Mouse (Mus musculus) hindlimb bud, embryonic 11.5 days (tissue): Measurements from ENCODE around the gene Unc93a.
"Not testable (repeated sequence)": the region's sequence is repeated elsewhere in the genome, so short reads cannot be mapped to it uniquely, and the experiment has no call there.

Experiments
- DNase-seq: peaks from one replicate; pipeline ENCODE4 v3.0.0-alpha.2; 2012; ENCODE audit warnings: low read depth, low spot score; ENCODE audit errors: extremely low spot score

The Unc93a gene

DNA sequence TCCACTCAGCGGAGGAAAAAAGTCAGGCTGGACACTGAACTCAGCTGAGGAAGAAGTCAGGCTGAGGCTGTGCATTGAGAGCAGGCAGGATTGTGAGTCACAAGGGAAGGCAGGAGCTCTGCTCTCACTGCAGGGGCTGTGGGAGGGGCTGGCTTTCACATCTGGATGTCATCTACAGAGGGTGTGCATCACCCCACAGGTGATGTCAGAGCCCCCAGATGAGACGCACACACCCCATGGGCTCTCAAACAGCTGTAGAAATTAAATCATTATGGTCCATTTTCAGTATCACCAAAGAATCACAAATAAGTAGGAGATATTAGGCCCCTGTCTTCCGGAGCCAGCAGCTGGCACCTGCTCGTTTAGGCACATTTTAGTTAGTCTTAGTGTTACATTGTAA, at the start of gene Unc93a:
Gene Unc93a (minus strand): TSS at position 101 of the 400 bp plus-strand sequence.
- DNase-seq = not testable (repeated sequence)

DNA sequence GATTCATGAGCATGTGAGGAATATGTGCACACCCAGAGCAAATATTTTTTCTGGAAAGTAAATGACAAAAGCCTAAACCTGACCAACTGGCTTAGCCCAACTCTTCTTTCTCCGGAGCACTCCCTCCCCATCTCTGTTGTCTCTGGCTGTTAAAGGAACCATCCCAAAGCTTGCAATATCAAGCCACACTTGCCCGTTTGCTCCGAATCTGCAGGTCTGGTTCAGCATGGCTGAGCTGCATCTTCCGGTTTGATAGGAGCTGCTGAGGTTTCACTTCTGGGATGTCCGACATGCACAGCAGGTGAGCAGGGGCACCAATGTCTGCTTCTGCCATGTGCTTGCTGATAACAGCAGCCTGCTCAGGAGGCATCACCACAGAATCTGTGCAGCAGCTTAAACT, 48.9 kb upstream of the Unc93a start:
- DNase-seq = not testable (repeated sequence)

- DNase-seq = not testable (repeated sequence)
Measured at GRCm38 (mm10) chr17:13179021-13179420, 47.4 kb upstream of the Unc93a start.

DNA sequence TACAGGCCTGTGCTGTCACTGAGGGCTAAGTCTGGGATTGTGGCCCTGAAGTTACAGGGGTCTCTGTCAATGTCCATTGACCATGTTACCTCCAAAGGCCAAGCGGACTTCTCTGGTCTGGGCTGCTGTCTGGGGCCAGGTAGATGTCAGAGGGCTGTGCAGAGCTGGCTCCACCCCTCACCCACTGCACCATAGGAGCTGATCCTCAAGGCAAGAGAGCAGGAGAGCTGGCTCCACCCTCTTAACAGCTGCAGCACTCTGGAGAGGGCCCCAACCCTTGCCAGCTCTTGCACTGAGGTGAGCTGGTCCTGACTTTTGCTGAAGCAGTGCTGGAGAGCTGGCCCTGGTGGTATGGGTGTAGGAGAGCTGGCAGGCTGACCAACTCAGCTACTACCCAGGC, 46.2 kb upstream of the Unc93a start:
- not testable (repeated sequence) for DNase-seq

GRCm38 (mm10) chr17:13175609-13176008, 44.0 kb upstream of the Unc93a start:
- not testable (repeated sequence) for DNase-seq

DNA sequence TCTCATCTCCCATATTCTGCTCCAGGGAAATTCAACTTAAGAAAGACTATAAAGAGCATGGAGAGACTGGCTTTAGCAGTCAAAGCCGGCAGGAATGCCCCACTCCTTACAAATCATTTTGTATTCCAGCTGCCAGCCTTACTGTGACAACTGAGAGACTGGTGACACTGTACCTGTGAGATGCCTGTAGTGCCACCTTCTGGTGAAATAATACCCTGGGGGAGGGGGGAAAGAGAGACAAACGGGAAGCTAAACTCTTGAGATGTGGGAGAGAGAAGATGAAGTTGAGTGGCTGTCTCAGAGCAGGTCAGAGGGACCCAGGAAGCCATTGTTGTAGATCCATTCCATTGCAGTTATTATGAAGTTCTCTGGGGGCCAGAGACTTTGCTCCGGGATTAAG, 42.4 kb upstream of the Unc93a start:
- not testable (repeated sequence) for DNase-seq

GRCm38 (mm10) chr17:13173578-13173977, 42.0 kb upstream of the Unc93a start:
- DNase-seq = not testable (repeated sequence)

DNA sequence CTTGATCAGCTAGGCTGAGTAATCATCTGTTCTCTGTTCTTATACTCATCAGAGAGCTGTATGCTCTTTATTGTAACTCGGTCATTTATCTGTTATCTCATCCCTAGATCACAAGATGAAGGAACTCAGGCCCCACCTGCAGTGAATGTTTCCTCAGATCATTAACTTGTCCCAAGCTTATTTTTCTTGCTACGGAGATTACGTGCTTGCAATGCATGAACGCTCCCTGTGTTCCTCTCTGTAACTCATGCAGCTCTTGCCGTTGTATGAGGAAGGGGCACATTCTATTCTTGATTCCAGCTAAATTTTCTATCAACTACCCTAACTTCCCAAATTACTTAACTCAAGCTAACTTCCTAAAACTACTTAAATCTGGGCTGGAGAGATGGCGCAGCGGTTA, 14.5 kb upstream of the Unc93a start:
- DNase-seq = not testable (repeated sequence)

- not testable (repeated sequence) for DNase-seq
Measured at GRCm38 (mm10) chr17:13144580-13145215, 13.1 kb upstream of the Unc93a start.

DNA sequence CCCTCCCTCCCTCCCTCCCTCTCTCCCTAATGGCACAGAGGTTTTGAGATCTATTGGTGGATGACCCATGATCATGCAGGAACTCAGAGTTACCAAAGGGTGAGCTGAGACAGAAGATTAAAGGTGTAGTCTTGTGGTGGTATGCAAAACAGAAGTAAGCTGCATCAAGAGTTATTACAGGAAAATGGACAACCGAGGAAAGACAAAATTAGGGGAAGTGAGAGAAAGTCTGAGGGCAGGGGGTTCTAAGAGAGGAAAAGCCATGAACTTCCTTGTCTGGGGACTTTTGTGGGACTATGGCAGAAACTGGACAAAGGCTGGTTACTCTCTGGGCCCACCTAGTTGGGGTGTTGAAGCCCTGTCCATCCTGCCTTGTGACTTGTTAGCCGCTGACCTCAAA, 11.1 kb upstream of the Unc93a start:
- not testable (repeated sequence) for DNase-seq

DNA sequence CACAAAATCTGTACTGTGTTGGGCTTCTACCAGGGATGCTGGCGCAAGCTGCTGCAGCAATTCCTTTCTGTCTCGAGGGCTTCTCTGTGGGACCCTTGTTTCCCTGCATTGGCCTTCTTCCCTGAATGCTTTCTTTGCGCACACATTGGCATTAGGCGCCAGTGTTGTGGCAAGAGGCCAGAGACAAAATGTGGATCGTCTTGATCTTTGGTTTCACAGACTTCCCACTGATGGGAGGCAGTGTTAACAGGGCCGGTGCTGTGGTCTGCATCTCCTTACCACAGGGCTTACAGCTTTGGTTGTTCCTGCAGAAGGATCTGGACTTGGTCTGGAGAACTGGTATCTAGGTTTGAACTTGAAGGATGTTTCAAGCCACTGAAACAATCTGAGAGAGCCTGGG, 3.7 kb upstream of the Unc93a start:
- DNase-seq = not testable (repeated sequence)

GRCm38 (mm10) chr17:13132352-13132751, 742 bp upstream of the Unc93a start:
- not testable (repeated sequence) for DNase-seq

GRCm38 (mm10) chr17:13129737-13130465, 1.7 kb downstream of the Unc93a start:
- not testable (repeated sequence) for DNase-seq

DNA sequence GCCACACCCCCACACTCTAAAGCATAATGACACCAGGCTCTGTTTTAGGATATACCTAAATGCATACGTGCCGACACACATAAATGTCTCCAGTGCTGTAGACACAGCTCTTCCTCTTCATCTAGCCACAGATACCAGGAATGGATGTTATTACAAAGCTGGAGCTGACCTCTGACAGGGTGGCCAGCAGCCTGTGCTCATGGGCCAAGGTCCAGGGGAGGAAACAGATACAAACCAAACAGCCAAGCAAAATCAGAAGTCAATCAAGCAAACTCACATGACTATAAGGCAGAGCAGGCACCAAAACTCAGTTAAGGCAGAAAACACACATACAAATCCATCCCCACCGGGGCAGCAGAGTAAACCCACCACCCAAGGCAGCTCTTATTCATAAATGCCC, 2.3 kb downstream of the Unc93a start:
- not testable (repeated sequence) for DNase-seq

DNA sequence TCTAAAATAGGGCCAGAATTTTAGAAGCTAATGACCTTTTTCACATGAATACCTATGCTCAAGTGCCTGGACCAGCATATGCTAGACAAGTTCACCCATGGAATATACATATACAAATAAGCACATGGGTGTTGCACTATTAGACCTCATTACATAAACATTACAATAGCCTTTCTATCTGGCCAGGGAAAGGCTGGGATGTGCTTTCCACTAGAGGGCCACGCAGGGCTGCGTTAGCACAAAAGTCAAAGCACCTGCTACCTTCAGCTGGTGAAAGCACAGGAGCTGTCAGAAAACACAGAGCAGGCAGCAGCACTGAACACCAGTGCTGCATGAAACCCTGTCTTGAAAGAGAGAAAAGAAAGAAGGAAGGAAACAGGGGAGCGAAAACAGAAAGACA, 7.4 kb downstream of the Unc93a start:
- not testable (repeated sequence) for DNase-seq

DNA sequence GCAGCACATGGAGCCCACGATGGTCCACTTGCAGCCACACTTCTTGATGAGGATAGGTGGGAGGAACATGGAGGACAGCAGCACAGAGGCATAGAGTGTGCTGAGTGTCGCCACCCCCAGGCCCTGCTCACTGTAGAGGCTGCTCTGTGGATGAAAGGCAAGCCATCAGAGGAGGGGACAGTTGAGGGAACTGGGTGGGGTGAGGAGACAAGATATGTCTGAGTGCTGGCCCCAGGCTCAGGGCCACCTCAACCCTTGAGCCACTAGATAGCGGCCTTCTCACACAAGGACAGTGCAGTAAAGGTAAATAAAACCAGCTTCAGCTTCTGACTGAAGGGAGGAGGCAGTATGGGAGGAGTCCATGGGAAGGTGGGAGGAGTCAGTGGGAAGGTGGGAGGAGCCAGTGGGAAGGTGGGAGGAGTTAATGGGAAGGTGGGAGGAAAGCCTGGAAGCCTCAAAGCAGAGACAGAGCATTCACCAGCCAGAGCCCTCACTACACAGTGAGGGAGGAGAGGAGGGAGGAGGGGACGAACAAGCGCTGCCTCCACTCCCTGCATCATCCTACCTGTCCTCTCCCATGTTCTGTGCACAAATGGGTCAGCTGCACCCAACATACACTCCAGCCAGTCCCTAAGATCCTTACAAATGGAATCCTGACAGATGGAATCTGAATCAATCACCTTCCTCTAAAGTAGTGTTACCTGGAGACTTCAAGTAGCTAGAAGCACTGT, 8.1 kb downstream of the Unc93a start:
- not testable (repeated sequence) for DNase-seq

DNA sequence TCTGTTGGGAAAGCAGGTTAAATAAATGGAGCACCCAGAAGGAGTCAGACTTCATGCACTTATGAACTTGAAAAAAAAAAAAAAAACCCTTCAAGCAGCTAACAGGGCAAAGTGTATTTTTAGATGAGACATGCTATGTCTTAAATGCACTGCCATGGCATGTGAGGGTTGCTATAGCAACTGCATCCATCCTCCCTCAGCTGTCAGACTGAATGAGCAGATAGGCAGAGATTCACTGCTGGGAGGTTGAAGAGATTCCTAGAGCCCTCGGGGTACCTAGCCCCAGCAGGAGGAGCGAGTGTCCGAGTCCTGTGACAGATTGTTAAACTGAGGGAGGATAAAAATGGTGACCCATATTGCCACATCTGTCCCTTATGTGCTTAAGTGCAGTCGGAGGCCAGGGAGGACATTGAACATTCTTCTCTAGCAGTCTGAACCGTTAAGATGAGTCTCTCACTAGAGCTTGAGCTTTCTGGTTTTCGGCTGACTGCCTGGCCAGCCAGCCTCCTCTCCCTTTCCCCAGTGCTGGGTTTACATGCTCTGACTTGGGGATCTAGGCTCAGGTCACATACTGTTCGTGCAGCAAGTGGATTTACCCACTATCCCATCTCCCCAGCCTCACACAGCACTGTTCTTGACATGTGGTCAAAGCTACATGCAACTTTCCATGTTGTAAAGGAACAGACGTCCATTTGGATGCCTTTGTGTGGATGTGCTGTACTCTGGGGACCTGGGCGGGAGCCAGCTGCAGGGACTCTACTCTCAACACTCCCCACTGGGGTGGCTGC, 18.9 kb downstream of the Unc93a start:
- not testable (repeated sequence) for DNase-seq

GRCm38 (mm10) chr17:13106563-13106962, 25.0 kb downstream of the Unc93a start:
- not testable (repeated sequence) for DNase-seq

DNA sequence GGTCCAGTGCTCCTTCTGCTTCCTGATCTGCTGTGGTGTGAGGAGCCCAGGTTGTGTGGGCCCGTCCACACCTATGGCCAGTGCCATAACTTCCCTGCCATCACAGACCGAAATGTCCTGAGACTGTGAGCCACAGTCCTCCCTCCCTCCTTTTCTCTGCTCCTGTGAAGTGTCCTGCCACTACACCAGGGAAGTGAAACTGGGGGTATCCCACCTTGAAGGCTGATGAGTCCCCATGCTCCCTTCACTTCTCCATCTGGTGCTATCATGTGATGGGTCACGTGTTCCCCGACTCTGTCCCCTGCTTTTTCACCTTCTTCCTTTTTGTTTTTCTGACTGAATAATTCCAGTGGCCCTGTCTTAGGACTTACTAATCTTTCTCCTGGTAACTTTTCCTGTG, 38.6 kb downstream of the Unc93a start:
- DNase-seq = not testable (repeated sequence)

- not testable (repeated sequence) for DNase-seq
Measured at GRCm38 (mm10) chr17:13092100-13092764, 39.4 kb downstream of the Unc93a start.
